Mouse (Mus musculus) CH12.LX (cell line): ENCODE measurements around the gene Qsox1. TPM values are rescaled to one million over a fixed set of nuclear protein-coding genes. Genes with fewer than 3 reads are reported as not detected.

Source experiments
- DNase-seq: peaks from one replicate; pipeline ENCODE4 v3.0.0-alpha.2; 2013; ENCODE audit errors: extremely low read depth
- H3K27ac ChIP-seq: 2 replicates; pipeline ENCODE4 v1.5.1; 2012; ENCODE audit warnings: low read depth, mild to moderate bottlenecking, control low read depth, moderate library complexity; ENCODE audit not compliant: insufficient read depth
- H3K27me3 ChIP-seq: replicated peaks from 2 replicates; pipeline ENCODE3; 2012; ENCODE audit warnings: inconsistent platforms
- H3K36me3 ChIP-seq, 2 experiments: replicated peaks in 1 of 2; 2 replicates each; pipeline versions ENCODE3 to v1.6.1; 2012; ENCODE audit warnings: inconsistent platforms in 1 of 2, low read length in 1 of 2, mild to moderate bottlenecking in 1 of 2, mixed read lengths in 1 of 2, moderate library complexity in 1 of 2; ENCODE audit not compliant: control insufficient read depth in 1 of 2, insufficient read depth in 1 of 2
- H3K4me1 ChIP-seq, 2 experiments: 2 replicates each; pipeline ENCODE4 v1.6.1; 2012; ENCODE audit warnings: inconsistent platforms in 1 of 2, moderate library complexity in 1 of 2; ENCODE audit not compliant: insufficient read depth in 2 of 2, control insufficient read depth in 1 of 2
- H3K4me2 ChIP-seq: 2 replicates; pipeline ENCODE4 v1.6.1; 2012; ENCODE audit warnings: low read depth, mild to moderate bottlenecking, control low read depth; ENCODE audit not compliant: poor library complexity, insufficient read depth, severe bottlenecking
- H3K4me3 ChIP-seq, 3 experiments: fragments of 150-350 bp in 1 of 3; sonication (generic) in 1 of 3; replicated peaks in 1 of 3; 2 replicates each; pipeline versions ENCODE3 to v1.5.1; 2011 to 2012; ENCODE audit warnings: low read depth in 2 of 3, low read length in 2 of 3, mild to moderate bottlenecking in 2 of 3, moderate library complexity in 2 of 3, control low read depth in 1 of 3, improper control_type of control experiment in 1 of 3, inconsistent platforms in 1 of 3, mixed read lengths in 1 of 3; ENCODE audit not compliant: poor library complexity in 1 of 3
- H3K79me2 ChIP-seq: replicated peaks from 2 replicates; pipeline ENCODE4 v1.6.1; 2012; ENCODE audit warnings: mild to moderate bottlenecking, moderate library complexity; ENCODE audit not compliant: control insufficient read depth, poor library complexity, insufficient read depth, severe bottlenecking; ENCODE audit errors: extremely low read depth
- H3K9ac ChIP-seq: 2 replicates; pipeline ENCODE4 v1.6.1; 2012; ENCODE audit warnings: low read depth, mild to moderate bottlenecking, control low read depth, moderate library complexity; ENCODE audit not compliant: insufficient read depth
- H3K9me3 ChIP-seq: replicated peaks from 2 replicates; pipeline ENCODE3; 2012; ENCODE audit warnings: low read length, inconsistent platforms, mixed read lengths
- ELF1 ChIP-seq: IDR thresholded peaks from 2 replicates; pipeline ENCODE4 v1.6.1; 2014; ENCODE audit warnings: low read depth, mild to moderate bottlenecking, inconsistent platforms, low read length, improper control_type of control experiment
- ETS1 ChIP-seq: conservative IDR thresholded peaks from 2 replicates; pipeline ENCODE4 v1.6.1; 2012; ENCODE audit warnings: low read depth, mild to moderate bottlenecking, inconsistent platforms, low read length, improper control_type of control experiment, moderate library complexity
- IRF4 ChIP-seq: IDR thresholded peaks from 2 replicates; pipeline ENCODE4 v1.6.1; 2014; ENCODE audit warnings: low read depth, mild to moderate bottlenecking, inconsistent platforms, low read length, improper control_type of control experiment
- KAT2A ChIP-seq: IDR thresholded peaks from 2 replicates; pipeline ENCODE4 v1.6.1; 2012; ENCODE audit warnings: low read length, improper control_type of control experiment, inconsistent platforms; ENCODE audit not compliant: insufficient replicate concordance
- MAFK ChIP-seq: IDR thresholded peaks from 2 replicates; pipeline ENCODE4 v1.6.1; 2011; ENCODE audit warnings: low read length, improper control_type of control experiment; ENCODE audit not compliant: insufficient replicate concordance
- MEF2A ChIP-seq: IDR thresholded peaks from 2 replicates; pipeline ENCODE4 v1.6.1; 2014; ENCODE audit warnings: low read depth, mild to moderate bottlenecking, inconsistent platforms, low read length, improper control_type of control experiment, borderline replicate concordance
- MYC ChIP-seq: IDR thresholded peaks from 2 replicates; pipeline ENCODE4 v1.6.1; 2011; ENCODE audit warnings: low read depth, mild to moderate bottlenecking, improper control_type of control experiment, low read length
- NRF1 ChIP-seq: IDR thresholded peaks from 2 replicates; pipeline ENCODE4 v1.6.1; 2014; ENCODE audit warnings: low read depth, mild to moderate bottlenecking, inconsistent platforms, low read length, improper control_type of control experiment, moderate library complexity
- PAX5 ChIP-seq: IDR thresholded peaks from 2 replicates; pipeline ENCODE4 v1.6.1; 2012; ENCODE audit warnings: low read length, inconsistent platforms, mixed read lengths
- POLR2AphosphoS2 ChIP-seq: IDR thresholded peaks from 2 replicates; pipeline ENCODE4 v1.6.1; 2011; ENCODE audit warnings: low read depth, low read length, improper control_type of control experiment
- UBTF ChIP-seq: IDR thresholded peaks from 2 replicates; pipeline ENCODE4 v1.6.1; 2012; ENCODE audit warnings: low read depth, mild to moderate bottlenecking, inconsistent platforms, low read length, improper control_type of control experiment, moderate library complexity
- dilution Hi-C: fragments of 300-500 bp; cut with MboI; formaldehyde crosslinking; loops from 2 replicates; pipeline ENCODE4 v1.14.3; 2020; ENCODE audit warnings: low sequenced_read_pairs; ENCODE audit not compliant: extremely low pct_unique_long_range_greater_than_20kb, extremely low pct_ligation_motif_present
- in situ Hi-C: fragments of 300-500 bp; cut with MboI; formaldehyde crosslinking; loops from 3 replicates; pipeline ENCODE4 v1.14.3; 2019; ENCODE audit warnings: low sequenced_read_pairs, low pct_ligation_motif_present, low pct_unique_long_range_greater_than_20kb, mixed read lengths
- polyA plus RNA-seq: library from polyadenylated mRNA; unstranded; fragments of >175 nt; gene quantifications from 2 replicates; pipeline ENCODE4 v1.2.1, GENCODE M21; 2012; ENCODE audit warnings: low read depth; ENCODE audit not compliant: insufficient read length
- total RNA-seq, 2 experiments: library from RNA; depleted of rRNA; stranded (reverse); fragments of 300-350 nt in 1 of 2; fragments of >200 nt in 1 of 2; gene quantifications; 2 replicates each; pipeline ENCODE4 v1.2.3; 2012 to 2014

The Qsox1 gene
- total and polyA plus RNA-seq, 3 experiments, result 8.6 to 13.7 (median 11.6) TPM

DNA sequence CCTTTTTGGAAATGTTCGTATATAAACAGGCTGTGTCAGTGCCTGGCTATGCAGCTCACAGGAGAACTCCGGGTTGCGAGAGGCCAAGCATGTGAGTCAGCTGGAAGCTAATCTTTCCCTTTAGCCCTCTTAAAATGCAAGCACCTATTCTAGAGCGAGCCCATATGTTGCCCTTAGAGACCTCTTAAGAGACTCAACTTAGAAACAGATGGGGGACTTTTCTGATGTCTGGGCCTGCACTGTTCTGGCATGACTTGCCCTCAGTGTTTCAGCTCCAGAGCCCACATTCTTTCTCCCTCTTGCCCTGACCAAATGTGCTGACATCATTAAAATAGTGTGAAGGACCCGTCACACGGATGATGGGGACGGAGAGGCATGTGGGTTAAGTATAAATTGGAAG, 2.1 kb downstream of the Qsox1 start:
- no peaks in the 10 kb centered on the region for H3K79me2 ChIP-seq
- TF ChIP-seq MAFK (peak; percentile 52; the same call in 1 of the 2 replicates), PAX5 (no peak), MEF2A (no peak)
- no peak for DNase-seq
- H3K4me2 ChIP-seq, result no peak overlapping the region
- H3K4me3 ChIP-seq, result no peak overlapping the region
- H3K9ac ChIP-seq, result no peak overlapping the region
- dilution Hi-C loops, result no loop called here
- in situ Hi-C loops, result no loop called here
- H3K4me1 ChIP-seq, result peaks cover 5 to 36% of the 10 kb centered on the region in 2 experiments; a peak in 3 of 4 replicates
- no peaks in the 10 kb centered on the region for H3K9me3 ChIP-seq
- no peak overlapping the region for H3K27ac ChIP-seq
- H3K36me3 ChIP-seq, result peaks cover 0 to 15% of the 10 kb centered on the region in 2 experiments
- H3K27me3 ChIP-seq, result no peaks in the 10 kb centered on the region

DNA sequence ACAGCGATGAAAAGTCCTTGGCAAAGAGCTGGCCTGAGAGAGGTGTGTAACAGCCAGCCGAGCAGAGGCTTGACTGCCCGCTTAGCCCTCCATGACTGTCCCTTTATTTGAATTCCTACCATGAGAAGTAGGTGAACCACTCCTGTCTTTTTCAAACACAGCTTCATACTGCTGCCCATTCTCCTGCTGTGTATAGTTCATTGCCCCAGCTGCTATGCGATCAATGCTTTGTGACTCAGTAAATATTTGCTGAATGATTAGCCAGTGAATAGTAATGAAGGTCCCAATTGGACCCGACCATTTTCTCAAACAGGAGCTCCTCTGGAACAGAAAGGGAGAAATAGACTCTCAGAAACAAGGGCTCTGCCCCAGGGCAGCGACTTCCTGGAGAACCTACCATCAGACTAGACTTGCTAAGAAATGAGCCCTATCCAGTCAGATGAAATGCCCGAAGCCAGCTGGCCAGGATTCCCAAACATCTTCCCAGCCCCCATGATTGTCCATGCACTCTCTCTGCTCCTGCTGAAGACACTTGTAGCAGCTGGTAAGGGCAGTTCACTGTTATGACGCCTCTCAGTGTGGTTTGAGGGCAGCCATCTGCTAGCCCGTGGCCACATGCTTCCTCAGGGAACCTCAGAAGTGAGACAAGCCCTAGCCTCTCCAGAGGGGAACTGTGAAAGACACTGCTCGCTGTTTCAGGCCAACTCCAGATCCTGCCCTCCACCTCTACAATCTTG, 2.8 kb downstream of the Qsox1 start:
- DNase-seq, result peak; percentile 27
- Histone ChIP-seq H3K9ac (no peak overlapping the region), H3K27me3 (no peaks in the 10 kb centered on the region), H3K9me3 (no peaks in the 10 kb centered on the region), H3K4me2 (no peak overlapping the region), H3K4me1 (peaks cover 5 to 36% of the 10 kb centered on the region in 2 experiments; a peak in 3 of 4 replicates), H3K79me2 (no peaks in the 10 kb centered on the region), H3K27ac (no peak overlapping the region), H3K4me3 (no peak overlapping the region), H3K36me3 (peaks cover 0 to 15% of the 10 kb centered on the region in 2 experiments)
- dilution Hi-C loops (no loop called here), in situ Hi-C loops (no loop called here)
- no peak for TF ChIP-seq ELF1
- TF ChIP-seq MYC, result no peak
- TF ChIP-seq ETS1, result 0 out of 2 replicates have a peak, but pooled peaks have one; percentile 19

DNA sequence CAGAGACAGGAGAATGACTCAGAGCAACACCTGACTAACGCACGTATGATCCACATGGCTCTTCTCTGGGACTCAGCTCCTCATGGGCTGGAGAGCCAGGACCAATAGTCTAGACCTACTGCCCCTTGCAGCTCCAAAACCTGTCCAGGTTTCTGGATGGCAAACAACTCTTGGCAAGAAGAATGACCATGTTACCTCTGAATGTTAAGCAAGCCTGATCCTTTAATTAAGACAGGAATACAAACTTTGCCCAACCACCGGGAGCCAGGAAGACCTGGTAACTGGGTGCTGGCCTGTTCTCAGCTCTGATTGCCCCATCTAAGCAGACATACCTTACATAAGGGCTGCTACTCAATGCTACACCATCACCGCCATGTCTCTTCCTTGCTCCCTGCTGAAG, 4.4 kb downstream of the Qsox1 start:
- DNase-seq, result no peak
- peaks cover 0 to 21% of the 10 kb centered on the region in 2 experiments for H3K36me3 ChIP-seq
- no peak overlapping the region for H3K9ac ChIP-seq
- H3K79me2 ChIP-seq, result no peaks in the 10 kb centered on the region
- TF ChIP-seq NRF1, result no peak
- no peak for TF ChIP-seq IRF4
- no peak for TF ChIP-seq ELF1
- TF ChIP-seq POLR2AphosphoS2, result no peak
- no peak for TF ChIP-seq UBTF
- TF ChIP-seq ETS1, result no peak
- no peak for TF ChIP-seq MYC
- TF ChIP-seq KAT2A, result no peak
- in situ Hi-C loops (no loop called here), dilution Hi-C loops (no loop called here)
- H3K4me1 ChIP-seq, result peaks cover 4 to 28% of the 10 kb centered on the region in 2 experiments; a peak in 3 of 4 replicates
- no peaks in the 10 kb centered on the region for H3K9me3 ChIP-seq
- no peaks in the 10 kb centered on the region for H3K27me3 ChIP-seq
- H3K27ac ChIP-seq, result no peak overlapping the region
- H3K4me2 ChIP-seq, result no peak overlapping the region
- no peak overlapping the region for H3K4me3 ChIP-seq
